Mouse (Mus musculus): ENCODE measurements at regions not wholly inside any gene's neighbourhood (a gene's known extent, or its start where the extent isn't known, plus 50 kb on each side); places are given as distances from the start of the nearest gene placed in this dataset.

- Histone ChIP-seq H3K9me3 (no peaks in the 10 kb centered on the region), H3K4me2 (replicated peaks) (no peak overlapping the region), H3K27ac (no peak overlapping the region), H3K4me1 (no peaks in the 10 kb centered on the region), H3K4me3 (no peak overlapping the region), H3K36me3 (no peaks in the 10 kb centered on the region), H3K27me3 (replicated peaks) (no peaks in the 10 kb centered on the region), H3K9ac (no peak overlapping the region)
- no peak for ATAC-seq (ENCODE audit: low FRiP score, low read depth)
- 80% methylated on average over 3 of the region's 3 CpGs for WGBS
These were observed 58.7 kb upstream of the Adpgk start for GRCm38 (mm10) chr9:59232682-59233081.

- no peak overlapping the region for H3K9ac ChIP-seq
- WGBS: 87% methylated on average over 7 of the region's 7 CpGs
These were observed 59.4 kb upstream of the Adpgk start for GRCm38 (mm10) chr9:59231947-59232346.

GRCm38 (mm10) chr9:59231186-59231585 lies 60.2 kb upstream of the Adpgk start:
- no peaks in the 10 kb centered on the region for H3K9me3 ChIP-seq
- no peak overlapping the region for H3K9ac ChIP-seq
- no peaks in the 10 kb centered on the region for H3K4me1 ChIP-seq
- no peak overlapping the region for H3K4me2 ChIP-seq (replicated peaks)
- WGBS: 90% methylated on average over 5 of the region's 5 CpGs
- no peaks in the 10 kb centered on the region for H3K27me3 ChIP-seq (replicated peaks)
- ATAC-seq (ENCODE audit: low FRiP score, low read depth): no peak
- no peak overlapping the region for H3K27ac ChIP-seq
- H3K4me3 ChIP-seq: no peak overlapping the region
- no peaks in the 10 kb centered on the region for H3K36me3 ChIP-seq

More at GRCm38 (mm10) chr9:59231947-59232346, 59.4 kb upstream of the Adpgk start:
- H3K4me2 ChIP-seq (replicated peaks): no peak overlapping the region
- no peaks in the 10 kb centered on the region for H3K9me3 ChIP-seq
- no peaks in the 10 kb centered on the region for H3K36me3 ChIP-seq
- ATAC-seq (ENCODE audit: low FRiP score, low read depth): no peak
- H3K4me1 ChIP-seq: no peaks in the 10 kb centered on the region
- H3K4me3 ChIP-seq: no peak overlapping the region
- no peak overlapping the region for H3K27ac ChIP-seq
- H3K27me3 ChIP-seq (replicated peaks): no peaks in the 10 kb centered on the region

- H3K36me3 ChIP-seq: no peaks in the 10 kb centered on the region
- no peak overlapping the region for H3K4me3 ChIP-seq
- H3K9ac ChIP-seq: no peak overlapping the region
- no peaks in the 10 kb centered on the region for H3K9me3 ChIP-seq
- 92% methylated on average over 5 of the region's 5 CpGs for WGBS
- no peak for ATAC-seq (ENCODE audit: low FRiP score, low read depth)
- H3K4me2 ChIP-seq (replicated peaks): no peak overlapping the region
- no peaks in the 10 kb centered on the region for H3K4me1 ChIP-seq
- no peaks in the 10 kb centered on the region for H3K27me3 ChIP-seq (replicated peaks)
- no peak overlapping the region for H3K27ac ChIP-seq
These were observed 61.2 kb upstream of the Adpgk start for GRCm38 (mm10) chr9:59230161-59230560.

- no peak for ATAC-seq (ENCODE audit: low FRiP score, low read depth)
- no peaks in the 10 kb centered on the region for H3K27me3 ChIP-seq (replicated peaks)
- no peak overlapping the region for H3K4me2 ChIP-seq (replicated peaks)
- H3K9me3 ChIP-seq: no peaks in the 10 kb centered on the region
- no peaks in the 10 kb centered on the region for H3K36me3 ChIP-seq
- H3K4me1 ChIP-seq: no peaks in the 10 kb centered on the region
- H3K9ac ChIP-seq: no peak overlapping the region
- H3K4me3 ChIP-seq: no peak overlapping the region
- no peak overlapping the region for H3K27ac ChIP-seq
- WGBS: 79% methylated on average over 4 of the region's 4 CpGs
These were observed 63.4 kb upstream of the Adpgk start for GRCm38 (mm10) chr9:59227948-59228347.

- Histone ChIP-seq H3K4me1 (no peaks in the 10 kb centered on the region), H3K4me3 (no peak overlapping the region), H3K9ac (no peak overlapping the region), H3K9me3 (no peaks in the 10 kb centered on the region), H3K36me3 (no peaks in the 10 kb centered on the region), H3K27ac (no peak overlapping the region), H3K27me3 (replicated peaks) (no peaks in the 10 kb centered on the region), H3K4me2 (replicated peaks) (no peak overlapping the region)
- 91% methylated on average over 4 of the region's 4 CpGs for WGBS
- no peak for ATAC-seq (ENCODE audit: low FRiP score, low read depth)
These were observed 65.0 kb upstream of the Adpgk start for GRCm38 (mm10) chr9:59226361-59226760.

- no peak overlapping the region for H3K4me2 ChIP-seq (replicated peaks)
- no peak overlapping the region for H3K27ac ChIP-seq
- H3K36me3 ChIP-seq: no peaks in the 10 kb centered on the region
- H3K4me1 ChIP-seq: no peaks in the 10 kb centered on the region
- WGBS: 88% methylated on average over 4 of the region's 4 CpGs
- no peak for ATAC-seq (ENCODE audit: low FRiP score, low read depth)
- no peak overlapping the region for H3K9ac ChIP-seq
- H3K27me3 ChIP-seq (replicated peaks): no peaks in the 10 kb centered on the region
- no peaks in the 10 kb centered on the region for H3K9me3 ChIP-seq
- H3K4me3 ChIP-seq: no peak overlapping the region
These were observed 72.1 kb upstream of the Adpgk start for GRCm38 (mm10) chr9:59219277-59219676.

- Histone ChIP-seq H3K9ac (no peak overlapping the region), H3K4me3 (no peak overlapping the region), H3K27ac (no peak overlapping the region), H3K36me3 (no peaks in the 10 kb centered on the region), H3K27me3 (replicated peaks) (no peaks in the 10 kb centered on the region), H3K4me2 (replicated peaks) (no peak overlapping the region), H3K9me3 (no peaks in the 10 kb centered on the region), H3K4me1 (peaks cover 4% of the 10 kb centered on the region; the same call in 1 of the 2 replicates)
- WGBS: 87% methylated on average over 15 of the region's 15 CpGs
- no peak for ATAC-seq (ENCODE audit: low FRiP score, low read depth)
These were observed 88.5 kb upstream of the Adpgk start for GRCm38 (mm10) chr9:59202654-59203514.

GRCm38 (mm10) chr9:59199495-59200196 lies 91.7 kb upstream of the Adpgk start:
- ATAC-seq (ENCODE audit: low FRiP score, low read depth): no peak
- no peak overlapping the region for H3K4me3 ChIP-seq
- no peak overlapping the region for H3K27ac ChIP-seq
- WGBS: 75% methylated on average over 19 of the region's 19 CpGs
- H3K4me2 ChIP-seq (replicated peaks): no peak overlapping the region
- H3K9me3 ChIP-seq: no peaks in the 10 kb centered on the region
- H3K36me3 ChIP-seq: no peaks in the 10 kb centered on the region
- no peak overlapping the region for H3K9ac ChIP-seq
- no peaks in the 10 kb centered on the region for H3K27me3 ChIP-seq (replicated peaks)
- peaks cover 4% of the 10 kb centered on the region; the same call in 1 of the 2 replicates for H3K4me1 ChIP-seq

GRCm38 (mm10) chr9:59198221-59198875 lies 93.0 kb upstream of the Adpgk start:
- Histone ChIP-seq H3K9me3 (no peaks in the 10 kb centered on the region), H3K4me3 (no peak overlapping the region), H3K36me3 (no peaks in the 10 kb centered on the region), H3K27ac (no peak overlapping the region), H3K4me1 (peaks cover 4% of the 10 kb centered on the region; the same call in 1 of the 2 replicates), H3K27me3 (replicated peaks) (no peaks in the 10 kb centered on the region), H3K9ac (no peak overlapping the region), H3K4me2 (replicated peaks) (no peak overlapping the region)
- 52% methylated on average over 6 of the region's 6 CpGs for WGBS
- ATAC-seq (ENCODE audit: low FRiP score, low read depth): no peak

GRCm38 (mm10) chr9:59197506-59197905 lies 93.9 kb upstream of the Adpgk start:
- Histone ChIP-seq H3K9me3 (no peaks in the 10 kb centered on the region), H3K4me1 (peaks cover 4% of the 10 kb centered on the region; the same call in 1 of the 2 replicates), H3K4me2 (replicated peaks) (no peak overlapping the region), H3K27ac (no peak overlapping the region), H3K27me3 (replicated peaks) (no peaks in the 10 kb centered on the region), H3K36me3 (no peaks in the 10 kb centered on the region), H3K4me3 (no peak overlapping the region), H3K9ac (no peak overlapping the region)
- ATAC-seq (ENCODE audit: low FRiP score, low read depth): no peak
- 80% methylated on average over 12 of the region's 12 CpGs for WGBS

- no peak overlapping the region for H3K4me3 ChIP-seq
- ATAC-seq (ENCODE audit: low FRiP score, low read depth): no peak
- H3K4me2 ChIP-seq (replicated peaks): no peak overlapping the region
- H3K9ac ChIP-seq: no peak overlapping the region
- H3K27ac ChIP-seq: no peak overlapping the region
- H3K9me3 ChIP-seq: no peaks in the 10 kb centered on the region
- WGBS: 92% methylated on average over 11 of the region's 11 CpGs
- no peaks in the 10 kb centered on the region for H3K36me3 ChIP-seq
- no peaks in the 10 kb centered on the region for H3K27me3 ChIP-seq (replicated peaks)
- H3K4me1 ChIP-seq: peaks cover 13% of the 10 kb centered on the region
These were observed 97.4 kb upstream of the Adpgk start for GRCm38 (mm10) chr9:59193971-59194370.

All from neural tube, embryonic 12.5 days (tissue).